Mouse (Mus musculus) MEL (cell line): ENCODE data around the gene Pgpep1l. TPM values are rescaled to one million over a fixed set of nuclear protein-coding genes. Genes with fewer than 3 reads are reported as not detected.

Source experiments
- DNase-seq: peaks from one replicate; pipeline ENCODE4 v3.0.0; 2011; ENCODE audit warnings: low read depth, low spot score
- H3K27ac ChIP-seq: 2 replicates; pipeline ENCODE4 v1.5.1; 2012; ENCODE audit warnings: low read depth, mild to moderate bottlenecking, control low read depth, low read length, moderate library complexity; ENCODE audit not compliant: control insufficient read depth
- H3K27me3 ChIP-seq, 2 experiments: fragments of 150-350 bp in 1 of 2; sonication (generic) in 1 of 2; 2 replicates each; pipeline ENCODE4 v1.6.1; 2012; ENCODE audit warnings: low read length in 2 of 2, mild to moderate bottlenecking in 2 of 2, improper control_type of control experiment in 1 of 2, moderate library complexity in 1 of 2; ENCODE audit not compliant: insufficient read depth in 2 of 2, control insufficient read depth in 1 of 2
- H3K36me3 ChIP-seq, 2 experiments: 2 replicates each; pipeline ENCODE4 v1.6.1; 2012 to 2014; ENCODE audit warnings: low read length in 2 of 2, improper control_type of control experiment in 1 of 2, inconsistent platforms in 1 of 2, mild to moderate bottlenecking in 1 of 2; ENCODE audit not compliant: insufficient read depth in 2 of 2, control insufficient read depth in 1 of 2
- H3K4me1 ChIP-seq, 2 experiments: fragments of 150-350 bp in 1 of 2; sonication (generic) in 1 of 2; 2 replicates each; pipeline ENCODE4 v1.6.1; 2012; ENCODE audit warnings: low read length in 2 of 2, improper control_type of control experiment in 1 of 2, mild to moderate bottlenecking in 1 of 2; ENCODE audit not compliant: insufficient read depth in 2 of 2, control insufficient read depth in 1 of 2
- H3K4me3 ChIP-seq, 2 experiments: fragments of 150-350 bp in 1 of 2; sonication (generic) in 1 of 2; 2 replicates each; pipeline ENCODE4 v1.5.1; 2012; ENCODE audit warnings: low read depth in 2 of 2, low read length in 2 of 2, mild to moderate bottlenecking in 2 of 2, moderate library complexity in 2 of 2, control low read depth in 1 of 2, improper control_type of control experiment in 1 of 2; ENCODE audit not compliant: control insufficient read depth in 1 of 2, insufficient read depth in 1 of 2
- H3K79me2 ChIP-seq: 2 replicates; pipeline ENCODE4 v1.6.1; 2012; ENCODE audit warnings: mild to moderate bottlenecking, low read length, moderate library complexity; ENCODE audit not compliant: control insufficient read depth, poor library complexity, insufficient read depth
- H3K9ac ChIP-seq: 2 replicates; pipeline ENCODE4 v1.6.1; 2012; ENCODE audit warnings: low read depth, mild to moderate bottlenecking, control low read depth, low read length, moderate library complexity; ENCODE audit not compliant: control insufficient read depth, poor library complexity, severe bottlenecking
- H3K9me3 ChIP-seq: fragments of 150-350 bp; sonication (generic); replicated peaks from 2 replicates; pipeline ENCODE4 v1.6.1; 2012; ENCODE audit warnings: mild to moderate bottlenecking, low read length, improper control_type of control experiment, moderate library complexity; ENCODE audit not compliant: insufficient read depth
- BHLHE40 ChIP-seq: IDR thresholded peaks from 2 replicates; pipeline ENCODE4 v1.6.1; 2012; ENCODE audit warnings: low read depth, mild to moderate bottlenecking, inconsistent platforms, low read length, improper control_type of control experiment, borderline replicate concordance
- CHD2 ChIP-seq: IDR thresholded peaks from 2 replicates; pipeline ENCODE4 v1.6.1; 2011; ENCODE audit warnings: low read length, improper control_type of control experiment
- E2F4 ChIP-seq: IDR thresholded peaks from 2 replicates; pipeline ENCODE4 v1.6.1; 2011; ENCODE audit warnings: low read depth, low read length, improper control_type of control experiment, borderline replicate concordance
- GABPA ChIP-seq: IDR thresholded peaks from 2 replicates; pipeline ENCODE4 v1.6.1; 2012; ENCODE audit warnings: low read depth, mild to moderate bottlenecking, inconsistent platforms, low read length, improper control_type of control experiment, moderate library complexity
- GATA1 ChIP-seq: IDR thresholded peaks from 2 replicates; pipeline ENCODE4 v1.6.1; 2011; ENCODE audit warnings: low read depth, low read length, improper control_type of control experiment
- HCFC1 ChIP-seq: IDR thresholded peaks from 2 replicates; pipeline ENCODE4 v1.6.1; 2012; ENCODE audit warnings: low read depth, mild to moderate bottlenecking, inconsistent platforms, low read length, improper control_type of control experiment, moderate library complexity
- MXI1 ChIP-seq: IDR thresholded peaks from 2 replicates; pipeline ENCODE4 v1.6.1; 2011; ENCODE audit warnings: mild to moderate bottlenecking, low read depth, low read length, improper control_type of control experiment
- NRF1 ChIP-seq: IDR thresholded peaks from 2 replicates; pipeline ENCODE4 v1.6.1; 2014; ENCODE audit warnings: low read depth, mild to moderate bottlenecking, inconsistent platforms, low read length, improper control_type of control experiment, moderate library complexity; ENCODE audit not compliant: poor library complexity, insufficient read depth, severe bottlenecking
- TAL1 ChIP-seq: IDR thresholded peaks from 2 replicates; pipeline ENCODE4 v1.6.1; 2012; ENCODE audit warnings: mild to moderate bottlenecking, inconsistent platforms, low read length, moderate library complexity, mixed read lengths
- TCF12 ChIP-seq: IDR thresholded peaks from 2 replicates; pipeline ENCODE4 v1.6.1; 2014; ENCODE audit warnings: low read depth, mild to moderate bottlenecking, inconsistent platforms, low read length, improper control_type of control experiment, moderate library complexity
- USF2 ChIP-seq, 2 experiments: IDR thresholded peaks; 2 replicates each; pipeline ENCODE4 v1.6.1; 2011 to 2012; ENCODE audit warnings: improper control_type of control experiment in 2 of 2, low read length in 2 of 2, borderline replicate concordance in 1 of 2, inconsistent platforms in 1 of 2, low read depth in 1 of 2, mild to moderate bottlenecking in 1 of 2; ENCODE audit not compliant: insufficient read depth in 1 of 2
- ZC3H11A ChIP-seq: IDR thresholded peaks from 2 replicates; pipeline ENCODE4 v1.6.1; 2012; ENCODE audit warnings: low read depth, mild to moderate bottlenecking, inconsistent platforms, low read length, improper control_type of control experiment
- ZKSCAN1 ChIP-seq: IDR thresholded peaks from 2 replicates; pipeline ENCODE4 v1.6.1; 2012; ENCODE audit warnings: low read depth, mild to moderate bottlenecking, inconsistent platforms, low read length, improper control_type of control experiment, moderate library complexity
- ZMIZ1 ChIP-seq: IDR thresholded peaks from 2 replicates; pipeline ENCODE4 v1.6.1; 2012; ENCODE audit warnings: low read depth, mild to moderate bottlenecking, inconsistent platforms, low read length, improper control_type of control experiment, moderate library complexity
- polyA plus RNA-seq, 2 experiments: library from polyadenylated mRNA; stranded (reverse) in 1 of 2; unstranded in 1 of 2; fragments of >175 nt in 1 of 2; fragments of >200 nt in 1 of 2; gene quantifications; 2 replicates each; pipeline versions ENCODE4 v1.2.1 to v1.2.4; 2012; ENCODE audit warnings: low replicate concordance in 2 of 2, low read depth in 1 of 2; ENCODE audit not compliant: insufficient read length in 2 of 2, insufficient read depth in 1 of 2, missing spikeins in 1 of 2
- total RNA-seq: library from RNA; depleted of rRNA; stranded (reverse); fragments of 300-350 nt; gene quantifications from 2 replicates; pipeline ENCODE4 v1.2.3, GENCODE M21; 2012

Pgpep1l gene
- total and polyA plus RNA-seq, 3 experiments = not detected

DNA sequence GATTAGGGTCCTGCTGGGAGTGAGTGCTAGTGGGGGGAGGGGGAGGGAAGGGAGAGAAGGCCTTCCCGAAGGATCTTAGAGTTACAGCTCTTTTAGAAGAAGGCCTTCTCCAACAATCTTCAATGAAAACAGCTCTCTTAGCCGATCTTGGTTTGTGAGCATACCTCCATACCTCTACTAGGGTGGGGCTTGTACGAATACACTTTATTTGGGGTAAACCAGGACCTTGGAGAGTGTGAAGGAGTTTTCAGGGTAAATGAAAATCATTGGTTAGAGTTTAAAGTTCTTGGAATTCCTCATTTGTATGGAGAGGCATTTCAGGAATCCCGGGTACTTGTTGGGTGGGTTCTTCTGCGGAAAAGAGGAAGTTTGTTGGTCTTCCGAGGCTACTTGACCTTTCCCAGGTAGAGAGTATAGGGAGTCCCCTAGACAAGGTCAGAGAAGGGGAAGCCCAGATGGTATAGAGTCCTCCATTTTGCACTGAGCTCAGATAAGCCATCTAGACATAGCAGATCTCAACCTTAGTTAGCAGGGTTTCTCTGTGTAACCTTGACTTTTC, 4.4 kb downstream of the Pgpep1l start:
- no peaks in the 10 kb centered on the region for H3K36me3 ChIP-seq
- no peak overlapping the region for H3K27ac ChIP-seq
- H3K4me3 ChIP-seq = no peak overlapping the region
- H3K79me2 ChIP-seq = no peaks in the 10 kb centered on the region
- H3K27me3 ChIP-seq = no peaks in the 10 kb centered on the region; a peak in 1 of 4 replicates
- TF ChIP-seq ZMIZ1 = no peak
- TF ChIP-seq TCF12 = no peak
- no peak for TF ChIP-seq TAL1
- no peak for TF ChIP-seq CHD2
- TF ChIP-seq HCFC1 = no peak
- no peak for TF ChIP-seq E2F4
- no peak for TF ChIP-seq USF2 (IDR thresholded peaks at IDR 0.05; ENCODE audit: borderline replicate concordance in 1 of 2, insufficient read depth in 1 of 2, low read depth in 1 of 2, low read length in 2 of 2)
- no peak for TF ChIP-seq BHLHE40
- no peak for TF ChIP-seq NRF1
- TF ChIP-seq GABPA = no peak
- no peak for TF ChIP-seq GATA1
- DNase-seq = no peak
- H3K9me3 ChIP-seq = no peaks in the 10 kb centered on the region
- no peak overlapping the region for H3K9ac ChIP-seq
- H3K4me1 ChIP-seq = no peaks in the 10 kb centered on the region

DNA sequence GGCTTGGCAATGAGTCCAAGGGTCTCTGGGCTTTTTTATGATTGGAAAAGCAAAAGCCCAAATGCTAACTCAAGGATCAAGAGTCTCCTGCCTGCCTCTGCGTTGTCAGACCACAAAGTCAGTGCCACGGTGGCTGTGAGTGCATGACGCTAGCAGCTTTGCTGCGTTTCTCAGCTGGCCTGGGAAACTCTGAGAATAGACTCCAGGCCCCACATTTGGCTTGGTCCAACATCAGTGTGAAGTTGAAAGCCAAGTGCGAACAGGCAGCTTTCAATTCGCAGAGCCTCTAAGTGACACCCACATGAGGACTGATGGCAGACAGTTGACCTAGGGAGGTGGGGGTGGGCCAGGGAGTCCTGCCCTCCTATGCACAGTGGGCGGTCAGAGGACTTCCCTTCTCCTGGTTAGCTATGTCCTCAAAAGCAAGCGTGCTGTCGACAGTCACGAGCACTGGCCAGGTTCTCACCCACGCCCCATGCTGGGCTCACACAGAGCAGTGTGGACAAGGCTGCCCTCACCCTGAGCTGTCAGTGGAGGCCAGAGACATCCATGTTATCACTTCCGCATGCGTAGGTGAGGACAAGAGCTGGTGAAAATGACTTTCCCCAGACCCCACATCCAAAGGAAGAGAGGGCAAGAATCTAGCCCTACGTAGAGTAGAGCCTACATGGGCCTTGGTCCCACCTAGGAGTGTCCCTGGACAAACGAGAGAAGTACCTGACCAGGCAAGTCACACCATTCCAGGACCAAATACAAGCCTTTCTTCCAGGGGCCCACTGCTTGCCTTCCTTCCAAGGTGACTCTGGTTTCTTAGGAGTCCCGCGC, 5.5 kb downstream of the Pgpep1l start:
- Histone ChIP-seq H3K4me1 (no peaks in the 10 kb centered on the region), H3K36me3 (no peaks in the 10 kb centered on the region), H3K4me3 (no peak overlapping the region), H3K79me2 (no peaks in the 10 kb centered on the region), H3K9ac (no peak overlapping the region), H3K27me3 (peaks cover 0 to 2% of the 10 kb centered on the region in 2 experiments; a peak in 1 of 4 replicates), H3K27ac (no peak overlapping the region), H3K9me3 (no peaks in the 10 kb centered on the region)
- no peak for TF ChIP-seq ZC3H11A
- DNase-seq = no peak

DNA sequence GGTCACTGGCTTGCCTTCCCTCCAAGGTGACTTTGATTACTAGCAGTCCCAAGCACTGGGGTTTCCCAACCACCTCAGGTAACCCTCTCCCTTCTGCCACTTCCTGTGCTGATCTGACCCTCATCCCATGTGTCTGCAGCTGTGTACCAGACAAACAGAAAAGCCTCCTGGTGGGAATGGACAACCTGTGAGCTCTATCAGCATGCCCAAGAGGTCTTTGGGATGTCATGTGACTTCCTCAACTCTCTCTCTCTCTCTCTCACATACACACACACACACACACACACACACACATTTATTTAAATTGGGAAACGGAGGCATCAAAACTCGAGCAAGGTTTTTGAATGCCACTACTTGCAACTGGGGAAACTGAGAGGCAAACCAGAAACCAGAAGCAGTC, 6.3 kb downstream of the Pgpep1l start:
- no peak for TF ChIP-seq MXI1
- TF ChIP-seq ZKSCAN1 = no peak
- no peak for DNase-seq

More for the DNA sequence above, 6.3 kb downstream of the Pgpep1l start:
- H3K27me3 ChIP-seq = 0 out of 4 replicates have a peak, but pooled peaks cover 0 to 2% of the 10 kb centered on the region in 2 experiments
- no peaks in the 10 kb centered on the region for H3K79me2 ChIP-seq
- no peak overlapping the region for H3K27ac ChIP-seq
- no peak overlapping the region for H3K9ac ChIP-seq
- no peaks in the 10 kb centered on the region for H3K9me3 ChIP-seq
- H3K4me3 ChIP-seq = no peak overlapping the region
- H3K4me1 ChIP-seq = no peaks in the 10 kb centered on the region
- H3K36me3 ChIP-seq = no peaks in the 10 kb centered on the region
